Mouse (Mus musculus): ENCODE measurements at regions not wholly inside any gene's neighbourhood (a gene's known extent, or its start where the extent isn't known, plus 50 kb on each side); places are given as distances from the start of the nearest gene placed in this dataset.
A peak's percentile ranks its signal among the peaks of the same experiment; 100 is the strongest.
"Not testable (repeated sequence)": the region's sequence is repeated elsewhere in the genome, so short reads cannot be mapped to it uniquely, and the experiment has no call there.

- not testable (repeated sequence) for H3K9me3 ChIP-seq (replicated peaks); H3K4me1 ChIP-seq (replicated peaks); H3K27me3 ChIP-seq; H3K36me3 ChIP-seq; H3K27ac ChIP-seq
- DNase-seq = peak; percentile 81
- ATAC-seq (ENCODE audit: low read depth) = peak; percentile 99
- Histone ChIP-seq H3K4me3 (replicated peaks) (peak overlapping the region; percentile 65), H3K4me2 (peak overlapping the region; percentile 66), H3K9ac (peak overlapping the region; percentile 63)
- 2% methylated on average over 13 of the region's 13 CpGs for WGBS (ENCODE audit: insufficient replicate concordance)
Observed at GRCm38 (mm10) chr17:17293932-17294534, 80.1 kb upstream of the Riok2 start.

DNA sequence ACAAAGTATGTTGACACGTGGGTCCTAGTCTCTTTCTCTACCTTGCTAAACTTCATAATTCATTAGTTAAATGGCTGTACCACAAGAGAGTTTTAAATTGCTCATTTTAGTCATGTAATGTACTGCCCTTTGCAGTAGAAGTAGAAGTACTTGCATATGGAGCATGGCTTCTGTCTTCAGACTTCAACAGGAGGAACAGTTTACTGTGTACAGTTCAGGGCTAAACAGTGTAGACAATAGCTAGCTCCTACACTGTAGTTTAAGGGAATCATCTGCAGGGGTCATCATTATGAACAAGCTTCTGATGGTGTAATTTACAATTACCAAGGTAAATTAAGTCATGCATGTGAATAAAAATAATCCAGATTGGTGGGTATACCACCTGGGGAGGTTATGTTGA, 79.1 kb upstream of the Riok2 start:
- H3K36me3 ChIP-seq; H3K4me1 ChIP-seq (replicated peaks); H3K27me3 ChIP-seq; ATAC-seq (ENCODE audit: low read depth); H3K9me3 ChIP-seq (replicated peaks); DNase-seq; H3K27ac ChIP-seq: not testable (repeated sequence)
- Histone ChIP-seq H3K4me3 (replicated peaks) (peak overlapping the region; percentile 65), H3K9ac (peak overlapping the region; percentile 63), H3K4me2 (peak overlapping the region; percentile 66)
- 0% methylated on average over 1 of the region's 1 CpGs for WGBS (ENCODE audit: insufficient replicate concordance)

DNA sequence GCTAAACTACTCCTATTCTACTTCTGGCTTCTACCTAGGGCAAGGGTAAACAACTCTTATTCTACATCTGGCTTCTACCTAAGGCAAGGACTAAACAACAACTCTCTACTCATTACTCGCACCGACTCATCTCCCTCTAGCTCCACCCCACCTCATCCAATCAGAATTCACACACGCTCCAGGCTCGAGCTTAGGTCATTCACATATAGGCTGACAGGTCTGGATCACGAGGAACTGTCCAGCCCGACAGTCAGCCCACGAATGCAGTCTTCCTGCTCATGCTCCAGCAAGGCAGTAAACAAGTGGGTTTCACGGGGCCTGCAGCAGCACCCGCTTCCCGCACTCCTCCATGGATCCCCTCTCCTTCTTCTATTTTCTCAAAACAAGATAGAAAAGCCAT, 70.6 kb upstream of the Riok2 start:
- H3K36me3 ChIP-seq = peaks cover 15% of the 10 kb centered on the region; the same call in 1 of the 2 replicates
- H3K27ac ChIP-seq; H3K4me3 ChIP-seq (replicated peaks); DNase-seq; H3K4me2 ChIP-seq; H3K9me3 ChIP-seq (replicated peaks); H3K4me1 ChIP-seq (replicated peaks); H3K27me3 ChIP-seq; H3K9ac ChIP-seq; ATAC-seq (ENCODE audit: low read depth): not testable (repeated sequence)
- WGBS (ENCODE audit: insufficient replicate concordance) = 85% methylated on average over 10 of the region's 10 CpGs
